Mouse (Mus musculus) liver, embryonic 16.5 days (tissue): ENCODE data around the gene Ndufc2. TPM values are rescaled to one million over a fixed set of nuclear protein-coding genes. Genes with fewer than 3 reads are reported as not detected.
"Not testable (repeated sequence)": the region's sequence is repeated elsewhere in the genome, so short reads cannot be mapped to it uniquely, and the experiment has no call there.

Experiments
- ATAC-seq: fragments of 200-750 bp; cut with Nextera tagmentation; 2 replicates; pipeline ENCODE4 v1.8.0; 2017; ENCODE audit warnings: low read depth, mild to moderate bottlenecking, moderate number of reproducible peaks, moderate library complexity
- H3K27ac ChIP-seq: fragments of 300-500 bp; sonication (generic); 2 replicates; pipeline ENCODE4 v1.5.1; 2014; ENCODE audit warnings: mild to moderate bottlenecking, low read length
- H3K27me3 ChIP-seq: fragments of 300-500 bp; sonication (generic); 2 replicates; pipeline ENCODE4 v1.6.1; 2014; ENCODE audit warnings: low read depth, low read length, mixed read lengths; ENCODE audit not compliant: control insufficient read depth, insufficient read depth
- H3K36me3 ChIP-seq: fragments of 300-500 bp; sonication (generic); 2 replicates; pipeline ENCODE4 v1.6.1; 2014; ENCODE audit warnings: mild to moderate bottlenecking; ENCODE audit not compliant: control insufficient read depth, insufficient read depth
- H3K4me1 ChIP-seq: fragments of 300-500 bp; sonication (generic); 2 replicates; pipeline ENCODE4 v1.6.1; 2014; ENCODE audit warnings: low read depth, low read length, mixed read lengths; ENCODE audit not compliant: control insufficient read depth
- H3K4me2 ChIP-seq: fragments of 300-500 bp; sonication (generic); 2 replicates; pipeline ENCODE4 v1.6.1; 2014; ENCODE audit warnings: low read depth, low read length, mixed read lengths
- H3K4me3 ChIP-seq: fragments of 300-500 bp; sonication (generic); 2 replicates; pipeline ENCODE4 v1.5.1; 2014; ENCODE audit warnings: low read depth, mild to moderate bottlenecking, low read length
- H3K9ac ChIP-seq: fragments of 300-500 bp; sonication (generic); 2 replicates; pipeline ENCODE4 v1.6.1; 2014; ENCODE audit warnings: low read depth, low read length
- H3K9me3 ChIP-seq: fragments of 300-500 bp; sonication (generic); replicated peaks from 2 replicates; pipeline ENCODE4 v1.6.1; 2016; ENCODE audit warnings: low read length; ENCODE audit not compliant: control insufficient read depth
- WGBS: fragments of 180-500 bp; shearing (Covaris S2); extraction: QIAGEN DNeasy Blood & Tissue Kit; methylation state at CpG from one replicate; pipeline ENCODE4 v1.1.7; 2014; ENCODE audit not compliant: insufficient replicate concordance; 5-methylcytosine and 5-hydroxymethylcytosine counted together
- polyA plus RNA-seq: library from polyadenylated mRNA; unstranded; fragments of >200 nt; fragmentation: Nextera tagmentation; extraction: Ambion mirVana; gene quantifications from 2 replicates; pipeline ENCODE4 v1.2.1, GENCODE M21; 2015

The Ndufc2 gene
- polyA plus RNA-seq, 1 experiment from 2014 or later = 144 TPM

- WGBS = 70% methylated on average over 6 of the region's 6 CpGs
- Histone ChIP-seq H3K27ac (no peak overlapping the region), H3K9me3 (no peaks in the 10 kb centered on the region)
Measured at GRCm38 (mm10) chr7:97427296-97427695, 27.5 kb downstream of the Ndufc2 start.

GRCm38 (mm10) chr7:97427778-97428420, 28.1 kb downstream of the Ndufc2 start:
- WGBS = 66% methylated on average over 5 of the region's 5 CpGs
- H3K9me3 ChIP-seq = no peaks in the 10 kb centered on the region
- H3K27me3 ChIP-seq = no peaks in the 10 kb centered on the region
- H3K4me3 ChIP-seq = no peak overlapping the region
- no peaks in the 10 kb centered on the region for H3K36me3 ChIP-seq
- no peak overlapping the region for H3K9ac ChIP-seq
- ATAC-seq = no peak
- H3K27ac ChIP-seq = no peak overlapping the region
- no peaks in the 10 kb centered on the region for H3K4me1 ChIP-seq
- H3K4me2 ChIP-seq = no peak overlapping the region

More at GRCm38 (mm10) chr7:97427296-97427695, 27.5 kb downstream of the Ndufc2 start:
- Histone ChIP-seq H3K4me3 (no peak overlapping the region), H3K9ac (no peak overlapping the region), H3K36me3 (no peaks in the 10 kb centered on the region), H3K27me3 (no peaks in the 10 kb centered on the region), H3K4me2 (no peak overlapping the region), H3K4me1 (no peaks in the 10 kb centered on the region)
- ATAC-seq = no peak

- Histone ChIP-seq H3K27ac (no peak overlapping the region), H3K4me2 (no peak overlapping the region), H3K9ac (no peak overlapping the region), H3K36me3 (no peaks in the 10 kb centered on the region), H3K27me3 (no peaks in the 10 kb centered on the region), H3K4me3 (no peak overlapping the region), H3K9me3 (no peaks in the 10 kb centered on the region), H3K4me1 (no peaks in the 10 kb centered on the region)
- 25% methylated on average over 5 of the region's 5 CpGs for WGBS
- ATAC-seq = no peak
Measured at GRCm38 (mm10) chr7:97429705-97430104, 29.9 kb downstream of the Ndufc2 start.

GRCm38 (mm10) chr7:97433517-97433916, 33.7 kb downstream of the Ndufc2 start:
- not testable (repeated sequence) for ATAC-seq, H3K4me3 ChIP-seq, H3K4me1 ChIP-seq, H3K36me3 ChIP-seq, H3K9me3 ChIP-seq, H3K27me3 ChIP-seq, H3K4me2 ChIP-seq, H3K27ac ChIP-seq, H3K9ac ChIP-seq
- 64% methylated on average over 3 of the region's 3 CpGs for WGBS

GRCm38 (mm10) chr7:97434517-97434916, 34.7 kb downstream of the Ndufc2 start:
- ATAC-seq = no peak
- H3K4me3 ChIP-seq = no peak overlapping the region
- no peaks in the 10 kb centered on the region for H3K27me3 ChIP-seq
- H3K4me1 ChIP-seq = no peaks in the 10 kb centered on the region
- no peak overlapping the region for H3K9ac ChIP-seq
- H3K9me3 ChIP-seq = no peaks in the 10 kb centered on the region
- H3K4me2 ChIP-seq = no peak overlapping the region
- H3K27ac ChIP-seq = no peak overlapping the region
- 57% methylated on average over 10 of the region's 10 CpGs for WGBS
- no peaks in the 10 kb centered on the region for H3K36me3 ChIP-seq

GRCm38 (mm10) chr7:97438986-97439385, 39.2 kb downstream of the Ndufc2 start:
- Histone ChIP-seq H3K4me1 (no peaks in the 10 kb centered on the region), H3K9me3 (no peaks in the 10 kb centered on the region), H3K27me3 (no peaks in the 10 kb centered on the region), H3K27ac (no peak overlapping the region), H3K4me2 (no peak overlapping the region), H3K9ac (no peak overlapping the region), H3K4me3 (no peak overlapping the region), H3K36me3 (no peaks in the 10 kb centered on the region)
- no peak for ATAC-seq

GRCm38 (mm10) chr7:97446171-97446925, 46.5 kb downstream of the Ndufc2 start:
- Histone ChIP-seq H3K27me3 (no peaks in the 10 kb centered on the region), H3K9me3 (no peaks in the 10 kb centered on the region), H3K4me1 (peaks cover 1% of the 10 kb centered on the region), H3K4me2 (no peak overlapping the region), H3K4me3 (no peak overlapping the region), H3K27ac (no peak overlapping the region), H3K36me3 (no peaks in the 10 kb centered on the region), H3K9ac (no peak overlapping the region)
- ATAC-seq = no peak
- 65% methylated on average over 6 of the region's 6 CpGs for WGBS

- Histone ChIP-seq H3K4me3 (no peak overlapping the region), H3K27me3 (no peaks in the 10 kb centered on the region), H3K9ac (no peak overlapping the region), H3K9me3 (no peaks in the 10 kb centered on the region), H3K27ac (no peak overlapping the region), H3K4me2 (no peak overlapping the region), H3K4me1 (peaks cover 9% of the 10 kb centered on the region), H3K36me3 (no peaks in the 10 kb centered on the region)
- no peak for ATAC-seq
- 52% methylated on average over 6 of the region's 6 CpGs for WGBS
Measured at GRCm38 (mm10) chr7:97447050-97447531, 47.3 kb downstream of the Ndufc2 start.

GRCm38 (mm10) chr7:97451023-97451422, 51.2 kb downstream of the Ndufc2 start, which contains the start of gene Kctd14:
TSS of gene Kctd14 (plus strand) at chr7:97451323.
- not testable (repeated sequence) for H3K9me3 ChIP-seq, H3K27me3 ChIP-seq, H3K9ac ChIP-seq, H3K36me3 ChIP-seq, H3K4me3 ChIP-seq, ATAC-seq
- H3K4me1 ChIP-seq = peaks cover 24% of the 10 kb centered on the region
- 35% methylated on average over 2 of the region's 2 CpGs for WGBS
- peak within 1 kb of the TSS; percentile 97 for H3K27ac ChIP-seq
- peak within 1 kb of the TSS; percentile 78; the same call in 1 of the 2 replicates for H3K4me2 ChIP-seq
